Mouse (Mus musculus): Measurements from ENCODE around the gene Gm20888.
"Not testable (repeated sequence)": the region's sequence is repeated elsewhere in the genome, so short reads cannot be mapped to it uniquely, and the experiment has no call there.

The Gm20888 gene

DNA sequence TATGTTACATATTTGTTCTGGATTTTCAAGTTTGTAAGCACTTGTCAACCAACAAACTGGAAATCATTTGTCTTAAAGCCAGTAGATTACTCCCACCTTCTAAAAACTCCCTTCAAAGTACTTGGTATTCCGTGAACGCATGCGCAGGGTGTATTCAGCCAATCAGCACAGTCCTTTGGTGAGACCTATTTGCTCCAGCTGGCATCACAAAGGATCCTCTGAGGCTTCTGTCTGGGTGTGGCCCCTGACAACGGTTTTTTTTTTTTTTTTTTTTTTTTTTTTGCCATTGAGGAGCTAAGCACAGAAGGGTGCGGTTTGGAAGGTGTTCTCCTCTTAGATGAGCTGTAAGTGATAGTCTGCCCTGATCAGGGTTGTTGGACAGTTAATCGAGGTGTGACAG, at the start of gene Gm20888:
TSS of gene Gm20888 (plus strand) at position 301 of the 400 bp plus-strand sequence.
- DNase-seq (ENCODE audit: low read depth, low spot score) = not testable (repeated sequence)

Data from retina, postnatal 7 days (tissue).